Mouse (Mus musculus) regulatory T cell (primary cell): ENCODE results near the gene Mgat1.
"Not testable (repeated sequence)": the region's sequence is repeated elsewhere in the genome, so short reads cannot be mapped to it uniquely, and the experiment has no call there.

Source experiments
- in situ Hi-C: fragments of 300-600 bp; cut with MboI, MseI; formaldehyde crosslinking; loops from one replicate; pipeline ENCODE4 v1.15.1; 2025; ENCODE audit warnings: high pct_unique_total_duplicates

Gene Mgat1

DNA sequence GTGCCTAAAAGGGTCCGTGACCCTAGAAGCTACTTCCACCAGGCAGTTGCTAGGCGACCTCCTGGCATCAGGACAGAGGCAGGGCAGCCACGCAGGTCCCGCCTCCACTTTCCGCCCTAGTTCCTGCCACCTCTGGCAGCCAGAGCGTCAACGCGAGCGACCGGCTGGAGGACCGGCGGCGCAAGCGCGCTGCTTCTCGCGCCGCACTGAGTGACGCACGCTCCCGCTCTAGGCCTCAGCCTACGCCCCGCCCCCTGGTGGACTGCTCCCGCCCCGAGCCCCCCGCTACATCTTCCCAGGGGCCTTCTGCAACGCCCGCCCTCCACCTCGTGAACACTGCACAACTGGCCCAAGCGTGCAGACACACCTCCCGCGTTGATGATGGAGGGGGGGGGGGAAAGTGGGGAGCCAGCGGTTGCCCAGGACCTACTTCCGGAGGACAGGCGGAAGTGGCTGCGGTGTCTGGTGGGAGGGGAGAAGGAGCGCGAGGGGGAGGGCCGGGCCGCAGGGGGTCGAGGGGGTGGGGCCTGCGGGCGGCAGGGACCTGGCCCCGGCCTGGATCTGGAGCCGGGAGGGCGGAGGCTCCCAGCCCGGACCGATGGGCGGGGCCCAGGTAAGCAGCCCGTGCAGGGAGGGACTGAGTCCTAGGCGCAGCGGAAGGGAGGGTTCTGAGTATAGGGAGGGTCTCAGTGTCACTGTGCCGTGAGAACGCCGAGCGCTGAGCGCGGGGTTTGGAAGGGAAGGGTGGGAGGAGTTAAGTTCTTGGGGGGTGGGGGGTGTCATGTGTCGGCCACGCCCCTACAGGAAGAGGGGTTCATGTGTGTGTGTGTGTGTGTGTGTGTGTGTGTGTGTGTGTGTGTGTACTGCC is at the start of gene Mgat1:
Gene Mgat1 (plus strand): TSS at position 465 of the 868 bp plus-strand sequence.
- in situ Hi-C loops = loop anchor here (10.0 kb wide), 1 partner anchor 389 kb away; no protein-coding TSS in a partner anchor

DNA sequence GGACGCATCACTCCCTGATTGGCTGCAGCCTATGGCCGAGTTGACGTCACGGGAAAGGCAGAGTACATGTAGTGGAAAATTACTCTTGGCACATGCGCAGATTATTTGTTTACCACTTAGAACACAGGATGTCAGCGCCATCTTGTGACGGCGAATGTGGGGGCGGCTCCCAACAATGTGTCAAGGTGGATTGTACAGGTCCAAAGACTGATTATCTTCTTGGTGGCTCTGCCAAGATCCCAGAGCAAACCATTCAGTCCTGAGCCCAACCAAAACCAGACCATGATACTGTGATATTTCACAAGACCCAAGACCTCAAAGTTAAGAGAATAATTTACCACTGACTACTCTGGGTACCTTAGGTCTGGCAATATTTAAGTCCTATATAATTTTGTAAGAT is 49.2 kb upstream of the Mgat1 start:
- in situ Hi-C loops = not testable (repeated sequence)

GRCm38 (mm10) chr11:49195819-49196322 is 48.1 kb upstream of the Mgat1 start:
- in situ Hi-C loops = no loop called here

GRCm38 (mm10) chr11:49200666-49201065 is 43.3 kb upstream of the Mgat1 start:
- in situ Hi-C loops = loop anchor here (5.0 kb wide), 1 partner anchor 47 kb away; no protein-coding TSS in a partner anchor

- in situ Hi-C loops = loop anchor here (5.0 kb wide), 1 partner anchor 46 kb away; no protein-coding TSS in a partner anchor
Observed at GRCm38 (mm10) chr11:49201142-49201541, 42.8 kb upstream of the Mgat1 start.

GRCm38 (mm10) chr11:49202071-49202470 is 41.9 kb upstream of the Mgat1 start:
- in situ Hi-C loops = loop anchor here (5.0 kb wide), 1 partner anchor 45 kb away; no protein-coding TSS in a partner anchor

GRCm38 (mm10) chr11:49202523-49203061 is 41.4 kb upstream of the Mgat1 start:
- in situ Hi-C loops = loop anchor here (5.0 kb wide), 1 partner anchor 45 kb away; no protein-coding TSS in a partner anchor

- in situ Hi-C loops = loop anchor here (5.0 kb wide), 1 partner anchor 44 kb away; no protein-coding TSS in a partner anchor
Observed at GRCm38 (mm10) chr11:49203129-49203768, 40.7 kb upstream of the Mgat1 start, which contains the start of gene Zfp62. Gene Zfp62 (plus strand): TSS chr11:49203292.

DNA sequence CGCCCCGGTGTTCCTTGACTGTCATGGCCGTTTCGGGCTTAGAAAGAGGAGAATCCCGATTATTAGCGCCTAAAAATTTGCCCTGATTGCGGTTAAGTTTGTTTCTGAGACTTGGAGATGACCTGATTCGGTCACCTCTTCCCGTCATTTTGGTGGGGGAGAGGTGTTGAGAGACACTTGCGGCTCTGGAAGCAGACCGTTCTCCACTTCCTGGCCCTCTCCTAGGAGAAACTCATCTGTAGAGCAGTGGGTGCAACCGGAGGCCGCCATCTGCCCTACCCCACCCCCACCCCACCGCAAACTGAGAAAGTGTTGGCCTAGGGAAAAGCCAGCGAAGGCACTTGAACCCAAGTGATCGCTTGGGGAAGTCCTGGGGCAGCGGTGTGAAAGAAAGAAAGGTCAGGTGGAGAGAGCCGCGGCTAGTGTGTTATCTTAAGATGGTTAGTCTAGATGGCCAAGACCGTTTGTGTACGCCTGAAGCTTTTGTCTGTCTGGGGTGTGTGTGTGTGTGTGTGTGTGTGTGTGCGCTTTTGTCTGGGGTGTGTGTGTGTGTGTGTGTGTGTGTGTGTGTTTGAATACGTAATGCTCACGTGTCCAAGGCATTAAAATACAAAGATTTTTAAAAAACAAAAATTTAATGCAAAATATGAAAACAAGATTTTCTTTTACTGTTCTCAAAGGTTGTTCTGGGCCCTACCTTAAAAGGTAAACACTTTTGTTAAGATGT is 40.1 kb upstream of the Mgat1 start:
- in situ Hi-C loops = loop anchor here (5.0 kb wide), 1 partner anchor 43 kb away; no protein-coding TSS in a partner anchor

GRCm38 (mm10) chr11:49205080-49205590 is 38.9 kb upstream of the Mgat1 start:
- in situ Hi-C loops = no loop called here

- in situ Hi-C loops = no loop called here
Observed at GRCm38 (mm10) chr11:49207495-49207894, 36.5 kb upstream of the Mgat1 start.

DNA sequence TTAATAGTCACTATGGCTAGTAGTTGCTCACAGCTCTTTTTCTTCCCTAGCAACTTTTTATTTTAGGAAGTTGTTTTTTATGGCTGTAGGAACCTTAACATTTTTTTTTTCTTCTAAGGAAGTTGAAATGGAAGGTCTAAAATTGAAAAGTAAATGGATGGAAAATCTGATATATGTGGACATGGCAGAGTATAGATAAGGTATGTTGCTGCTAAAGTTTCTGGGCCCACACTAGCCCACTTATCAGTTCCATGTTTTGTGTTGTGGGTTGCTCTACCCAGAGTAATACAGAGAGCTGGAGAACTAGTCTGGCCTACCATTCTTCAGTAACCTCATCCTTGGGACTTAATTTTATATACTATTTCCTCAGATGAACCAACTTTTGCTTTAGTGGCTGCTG is 31.4 kb upstream of the Mgat1 start:
- in situ Hi-C loops = no loop called here

- in situ Hi-C loops = no loop called here
Observed at GRCm38 (mm10) chr11:49213505-49213904, 30.5 kb upstream of the Mgat1 start.

DNA sequence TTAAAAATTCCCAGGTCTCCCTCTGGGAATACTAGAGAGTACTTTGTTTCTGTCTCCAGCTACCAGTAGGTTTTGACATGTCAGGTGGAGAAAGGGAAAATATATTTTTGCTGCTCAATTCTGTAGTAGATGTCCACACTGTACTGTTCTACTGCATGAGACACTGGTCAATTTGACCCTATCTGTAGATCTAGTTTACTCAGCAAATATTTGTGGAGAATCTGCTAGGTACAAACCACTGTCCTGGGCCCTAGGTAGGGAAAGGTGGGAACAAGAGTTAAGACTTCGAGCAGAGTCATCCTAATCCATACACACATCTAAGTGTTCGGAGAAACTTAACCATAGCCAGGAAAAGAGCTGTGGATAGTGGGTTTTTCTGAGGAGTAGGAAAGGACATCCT is 24.7 kb upstream of the Mgat1 start:
- in situ Hi-C loops = no loop called here

- in situ Hi-C loops = no loop called here
Observed at GRCm38 (mm10) chr11:49224455-49224854, 19.5 kb upstream of the Mgat1 start.

DNA sequence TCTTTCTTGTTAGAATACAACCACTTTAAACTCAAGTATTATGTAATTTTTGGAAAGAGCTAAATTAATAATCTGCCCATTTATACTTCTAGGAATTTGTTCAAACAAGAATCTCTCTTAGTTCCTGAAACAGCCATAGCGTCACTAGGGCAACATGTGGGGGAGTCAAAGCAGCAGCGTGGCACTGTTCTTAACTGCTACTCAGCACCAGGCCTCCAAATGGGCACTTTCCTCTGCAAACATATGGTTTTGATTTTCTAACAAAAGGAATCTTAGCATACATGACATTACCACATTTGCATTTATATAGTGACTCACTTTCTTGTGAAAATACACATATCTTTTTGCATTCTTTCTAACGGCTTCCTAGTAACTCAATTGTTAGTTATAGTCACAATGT is 11.2 kb upstream of the Mgat1 start:
- in situ Hi-C loops = no loop called here

DNA sequence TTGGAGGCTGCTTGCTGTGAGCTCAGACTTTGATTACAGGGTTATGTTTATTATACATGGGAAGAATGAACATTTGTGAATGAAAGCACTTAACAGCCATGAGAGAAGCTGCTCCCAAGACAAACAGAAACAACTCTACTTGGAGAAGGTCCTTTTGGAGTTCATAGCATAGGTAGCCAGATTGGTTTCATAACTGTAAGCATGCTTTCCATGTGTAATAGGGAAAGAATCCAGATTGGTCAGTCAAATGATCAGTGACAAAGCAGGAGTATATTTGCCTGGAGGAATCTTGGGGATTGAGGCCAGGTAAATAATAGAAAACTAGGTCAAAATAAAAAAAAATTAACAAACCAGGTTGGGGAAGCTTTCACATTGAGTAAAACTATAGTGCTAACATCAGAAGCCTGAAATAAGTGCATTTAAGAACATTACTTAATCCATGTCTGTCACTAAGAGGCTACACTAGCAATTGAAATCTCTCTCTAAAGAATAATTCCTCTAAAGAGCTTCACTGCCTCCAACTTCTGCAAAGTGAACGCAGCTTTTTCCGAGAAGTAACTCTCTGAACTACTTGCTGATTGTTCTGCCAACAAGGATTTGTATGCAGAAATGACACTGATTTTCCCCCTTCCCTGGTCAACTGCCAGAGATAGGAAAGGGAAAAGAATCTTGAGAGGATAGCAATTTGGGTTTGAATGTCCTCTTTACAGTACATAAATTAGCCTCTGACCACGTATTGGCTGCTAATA is 8.4 kb upstream of the Mgat1 start:
- in situ Hi-C loops = no loop called here

DNA sequence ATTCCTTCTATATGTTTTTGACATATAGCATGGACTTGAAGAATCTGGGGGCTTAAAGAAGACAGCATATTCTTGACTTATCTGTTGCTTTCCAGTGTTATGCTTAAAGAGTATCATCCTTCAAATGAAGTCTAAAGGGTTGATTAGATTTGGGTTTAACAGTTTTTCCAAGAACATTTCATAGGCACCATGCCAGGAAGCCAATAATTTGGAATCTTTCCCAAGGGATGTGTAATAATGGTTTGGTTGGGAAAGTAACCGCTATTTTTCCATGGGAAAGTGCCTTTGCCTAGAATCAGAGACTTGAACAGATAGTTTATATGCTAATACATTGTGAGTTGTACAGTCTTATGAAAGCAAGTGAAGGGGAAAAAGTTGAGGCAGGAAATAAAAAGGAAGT is 7.1 kb upstream of the Mgat1 start:
- in situ Hi-C loops = no loop called here

GRCm38 (mm10) chr11:49237532-49237931 is 6.5 kb upstream of the Mgat1 start:
- in situ Hi-C loops = no loop called here

DNA sequence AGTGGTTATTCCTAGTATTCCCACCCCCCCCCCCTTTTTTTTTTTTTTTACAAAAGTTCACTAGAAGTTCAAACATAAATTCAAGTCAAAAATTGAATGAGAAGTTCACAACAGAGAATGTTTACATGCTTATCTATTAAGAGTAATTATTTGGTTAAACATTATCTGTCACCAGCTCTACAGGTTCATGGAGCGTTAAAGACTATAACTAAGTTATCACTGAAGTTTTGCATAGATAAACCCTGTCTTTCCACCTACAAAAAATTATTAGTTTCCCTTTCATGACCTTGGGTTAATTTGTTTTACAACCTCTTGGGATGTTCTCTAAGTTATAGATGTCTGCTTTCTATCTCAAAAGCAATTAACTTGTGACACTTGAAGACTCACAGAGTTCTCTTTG is 3.7 kb upstream of the Mgat1 start:
- in situ Hi-C loops = loop anchor here (10.0 kb wide), 1 partner anchor 386 kb away; no protein-coding TSS in a partner anchor
